Mouse (Mus musculus) bone marrow, adult 2 months (tissue): ENCODE measurements at regions not wholly inside any gene's neighbourhood (a gene's known extent, or its start where the extent isn't known, plus 50 kb on each side); places are given as distances from the start of the nearest gene placed in this dataset.

Experiments used
- CTCF ChIP-seq: fragments of 200-500 bp; IDR thresholded peaks from 2 replicates; pipeline ENCODE4 v1.5.1; 2011; ENCODE audit warnings: low read length, control low read depth; ENCODE audit not compliant: control insufficient read depth, insufficient read depth
- POLR2A ChIP-seq: fragments of 200-500 bp; IDR thresholded peaks from 2 replicates; pipeline ENCODE4 v1.6.1; 2011; ENCODE audit warnings: low read depth, mild to moderate bottlenecking, control low read depth, low read length, borderline replicate concordance; ENCODE audit not compliant: control insufficient read depth

DNA sequence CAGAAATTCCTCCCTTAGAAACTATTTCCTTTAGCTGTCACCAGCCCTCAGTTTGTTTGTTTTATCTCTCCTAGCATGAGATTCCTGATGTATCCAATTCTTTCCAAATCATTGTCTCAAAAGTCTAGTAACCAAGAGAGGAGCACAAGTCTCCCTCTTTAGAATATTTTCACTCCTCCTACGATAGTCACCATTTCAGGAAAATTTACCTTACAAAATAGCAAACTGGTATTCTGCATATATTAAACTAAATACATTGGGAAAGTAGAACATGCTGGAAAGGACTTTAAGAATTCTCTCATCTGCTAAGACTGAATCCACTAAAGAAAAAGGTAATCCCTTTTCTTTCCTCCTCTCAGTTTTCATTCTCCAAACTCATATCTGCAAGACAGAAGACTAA, 578.6 kb downstream of the Rapgef2 start:
- no peak for TF ChIP-seq CTCF
- TF ChIP-seq POLR2A = no peak
